Mouse (Mus musculus): Measurements from ENCODE around the gene Smim5. TPM values are rescaled to one million over a fixed set of nuclear protein-coding genes. Genes with fewer than 3 reads are reported as not detected.
A peak's percentile ranks its signal among the peaks of the same experiment; 100 is the strongest.

Smim5 gene
- total and polyA plus RNA-seq, 2 experiments from 2014 or later: 2.5 to 2.7 TPM

DNA sequence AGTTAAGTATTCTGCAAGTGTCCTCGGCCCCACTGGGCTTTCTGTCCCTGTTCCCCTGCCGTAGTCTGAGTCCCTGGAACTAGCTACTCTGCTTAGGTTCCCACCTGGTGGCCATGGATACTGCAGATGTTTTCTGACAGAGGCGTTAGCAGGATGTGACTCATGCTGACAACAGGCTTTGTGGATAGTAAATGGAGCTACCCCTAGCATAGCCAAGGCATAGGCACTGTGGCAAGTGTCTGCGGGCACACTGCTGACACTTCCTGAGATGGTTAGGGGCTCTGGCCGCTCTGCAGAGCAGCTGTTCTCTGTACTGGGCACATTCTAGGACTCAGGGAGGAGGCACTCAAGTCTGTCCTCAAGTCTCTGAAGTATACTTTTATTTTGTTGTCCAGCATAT lies 54.9 kb downstream of the Smim5 start:
- DNase-seq (ENCODE audit: low spot score): no peak
- H3K36me3 ChIP-seq (ENCODE audit: insufficient read depth, low read length): peaks cover 17% of the 10 kb centered on the region; the same call in 1 of the 2 replicates
- WGBS: 66% methylated on average over 5 of the region's 5 CpGs
- no peak for ATAC-seq
- no peak overlapping the region for H3K4me2 ChIP-seq (ENCODE audit: low read depth, low read length)
- H3K27me3 ChIP-seq (ENCODE audit: insufficient read depth, low read length): no peaks in the 10 kb centered on the region
- no peak overlapping the region for H3K9ac ChIP-seq (replicated peaks; ENCODE audit: low read length)
- no peaks in the 10 kb centered on the region for H3K9me3 ChIP-seq (ENCODE audit: low read length)
- H3K4me1 ChIP-seq (ENCODE audit: insufficient read depth, low read length): peaks cover 14% of the 10 kb centered on the region; the same call in 1 of the 2 replicates
- no peak for TF ChIP-seq CTCF (IDR thresholded peaks at IDR 0.05; ENCODE audit: low read depth)
- peak overlapping the region; percentile 59; the same call in 1 of the 2 replicates for H3K27ac ChIP-seq
- no peak overlapping the region for H3K4me3 ChIP-seq (ENCODE audit: low read length)

DNA sequence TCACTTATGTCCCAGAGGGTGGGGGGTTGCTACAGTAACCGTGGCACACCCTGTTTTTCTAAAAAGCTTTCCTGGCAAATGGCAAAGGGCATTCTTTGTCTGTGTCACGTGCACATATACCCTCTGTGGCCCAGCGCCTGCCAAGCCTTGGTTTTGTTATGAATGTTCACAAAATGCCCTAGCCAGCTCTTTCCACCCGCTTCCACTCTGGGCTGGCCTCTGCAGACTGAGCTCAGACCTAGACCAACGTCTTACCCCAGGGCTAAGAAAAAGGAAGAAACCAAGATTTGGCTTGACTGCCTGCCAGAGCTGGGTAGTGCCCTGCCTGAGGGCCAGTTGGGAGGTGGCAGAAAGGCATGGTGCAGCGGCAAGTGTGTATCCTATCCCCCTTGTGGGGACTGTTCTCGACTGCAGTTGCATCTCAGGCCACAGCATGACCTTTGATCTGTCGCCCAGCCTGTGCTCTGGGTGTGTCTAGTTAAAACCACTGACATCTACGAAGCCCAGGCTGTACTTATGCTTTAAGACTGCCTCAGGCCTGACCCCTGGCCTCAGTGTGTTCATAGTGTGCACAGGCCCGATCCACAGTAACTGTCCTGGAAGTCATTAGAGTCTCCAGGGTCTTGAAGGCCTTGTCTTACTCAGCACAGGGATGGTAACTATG lies 55.6 kb downstream of the Smim5 start:
- peak overlapping the region; percentile 59 for H3K27ac ChIP-seq
- WGBS: 38% methylated on average over 10 of the region's 10 CpGs
- no peaks in the 10 kb centered on the region for H3K9me3 ChIP-seq (ENCODE audit: low read length)
- no peak overlapping the region for H3K4me2 ChIP-seq (ENCODE audit: low read depth, low read length)
- H3K27me3 ChIP-seq (ENCODE audit: insufficient read depth, low read length): no peaks in the 10 kb centered on the region
- peak; percentile 14; the same call in 1 of the 2 replicates for TF ChIP-seq CTCF (IDR thresholded peaks at IDR 0.05; ENCODE audit: low read depth)
- no peak overlapping the region for H3K4me3 ChIP-seq (ENCODE audit: low read length)
- no peak overlapping the region for H3K9ac ChIP-seq (replicated peaks; ENCODE audit: low read length)
- ATAC-seq: peak; percentile 57
- DNase-seq (ENCODE audit: low spot score): peak; percentile 67
- peaks cover 14% of the 10 kb centered on the region; the same call in 1 of the 2 replicates for H3K4me1 ChIP-seq (ENCODE audit: insufficient read depth, low read length)
- H3K36me3 ChIP-seq (ENCODE audit: insufficient read depth, low read length): peaks cover 17% of the 10 kb centered on the region; the same call in 1 of the 2 replicates

Other genes with a start within 250 kb of the Smim5 start
- 68.0 and 76.6 TPM in 2 replicates for gene Grb2, start 191.4 kb upstream of the Smim5 start, total RNA-seq (2014; rRNA removed)
- gene Grb2, start 191.4 kb upstream of the Smim5 start, polyA plus RNA-seq (2015; fragmentation: Nextera tagmentation; extraction: Ambion mirVana): 139 and 159 TPM in 2 replicates
- 42.4 and 42.6 TPM in 2 replicates for gene Tmem94, start 134.5 kb upstream of the Smim5 start, total RNA-seq (2014; rRNA removed)
- gene Tmem94, start 134.5 kb upstream of the Smim5 start, polyA plus RNA-seq (2015; fragmentation: Nextera tagmentation; extraction: Ambion mirVana): 12.5 and 16.1 TPM in 2 replicates
- gene Caskin2, start 86.3 kb upstream of the Smim5 start, total RNA-seq (2014; rRNA removed): 24.4 and 39.2 TPM in 2 replicates
- gene Caskin2, start 86.3 kb upstream of the Smim5 start, polyA plus RNA-seq (2015; fragmentation: Nextera tagmentation; extraction: Ambion mirVana): 7.7 and 8.0 TPM in 2 replicates
- gene Tsen54, start 85.2 kb upstream of the Smim5 start, total RNA-seq (2014; rRNA removed): 22.5 and 34.6 TPM in 2 replicates
- gene Tsen54, start 85.2 kb upstream of the Smim5 start, polyA plus RNA-seq (2015; fragmentation: Nextera tagmentation; extraction: Ambion mirVana): 18.0 and 18.8 TPM in 2 replicates
- gene Llgl2, start 75.9 kb upstream of the Smim5 start, total RNA-seq (2014; rRNA removed): 1.6 and 2.1 TPM in 2 replicates
- gene Llgl2, start 75.9 kb upstream of the Smim5 start, polyA plus RNA-seq (2015; fragmentation: Nextera tagmentation; extraction: Ambion mirVana): 1.5 and 1.8 TPM in 2 replicates
- gene Myo15b, start 41.6 kb upstream of the Smim5 start, total RNA-seq (2014; rRNA removed): 0.29 and 0.63 TPM in 2 replicates
- gene Myo15b, start 41.6 kb upstream of the Smim5 start, polyA plus RNA-seq (2015; fragmentation: Nextera tagmentation; extraction: Ambion mirVana): 0.20 and 0.45 TPM in 2 replicates
- gene Smim6, start 12.1 kb downstream of the Smim5 start, total RNA-seq (2014; rRNA removed): not detected in 2 replicates
- gene Smim6, start 12.1 kb downstream of the Smim5 start, polyA plus RNA-seq (2015; fragmentation: Nextera tagmentation; extraction: Ambion mirVana): 0.35 and 0.43 TPM in 2 replicates
- gene Sap30bp, start 33.3 kb downstream of the Smim5 start, total RNA-seq (2014; rRNA removed): 46.4 and 52.8 TPM in 2 replicates
- 39.2 and 42.8 TPM in 2 replicates for gene Sap30bp, start 33.3 kb downstream of the Smim5 start, polyA plus RNA-seq (2015; fragmentation: Nextera tagmentation; extraction: Ambion mirVana)
- gene Recql5, start 33.5 kb downstream of the Smim5 start, total RNA-seq (2014; rRNA removed): 11.4 and 14.3 TPM in 2 replicates
- 7.9 and 9.9 TPM in 2 replicates for gene Recql5, start 33.5 kb downstream of the Smim5 start, polyA plus RNA-seq (2015; fragmentation: Nextera tagmentation; extraction: Ambion mirVana)
- gene Itgb4, start 74.7 kb downstream of the Smim5 start, total RNA-seq (2014; rRNA removed): 1.7 and 3.1 TPM in 2 replicates
- 2.2 and 2.8 TPM in 2 replicates for gene Itgb4, start 74.7 kb downstream of the Smim5 start, polyA plus RNA-seq (2015; fragmentation: Nextera tagmentation; extraction: Ambion mirVana)
- gene Galk1, start 112.8 kb downstream of the Smim5 start, total RNA-seq (2014; rRNA removed): 51.5 and 52.3 TPM in 2 replicates
- 60.3 and 61.7 TPM in 2 replicates for gene Galk1, start 112.8 kb downstream of the Smim5 start, polyA plus RNA-seq (2015; fragmentation: Nextera tagmentation; extraction: Ambion mirVana)
- gene H3f3b, start 128.0 kb downstream of the Smim5 start, total RNA-seq (2014; rRNA removed): 603 and 627 TPM in 2 replicates
- 2,179 and 2,253 TPM in 2 replicates for gene H3f3b, start 128.0 kb downstream of the Smim5 start, polyA plus RNA-seq (2015; fragmentation: Nextera tagmentation; extraction: Ambion mirVana)
- gene Unk, start 130.4 kb downstream of the Smim5 start, total RNA-seq (2014; rRNA removed): 47.1 and 50.2 TPM in 2 replicates
- gene Unk, start 130.4 kb downstream of the Smim5 start, polyA plus RNA-seq (2015; fragmentation: Nextera tagmentation; extraction: Ambion mirVana): 22.8 and 24.5 TPM in 2 replicates
- gene Unc13d, start 178.0 kb downstream of the Smim5 start, total RNA-seq (2014; rRNA removed): 0.65 and 1.3 TPM in 2 replicates
- 0.65 and 0.96 TPM in 2 replicates for gene Unc13d, start 178.0 kb downstream of the Smim5 start, polyA plus RNA-seq (2015; fragmentation: Nextera tagmentation; extraction: Ambion mirVana)
- gene Wbp2, start 187.0 kb downstream of the Smim5 start, total RNA-seq (2014; rRNA removed): 146 and 171 TPM in 2 replicates
- 206 and 234 TPM in 2 replicates for gene Wbp2, start 187.0 kb downstream of the Smim5 start, polyA plus RNA-seq (2015; fragmentation: Nextera tagmentation; extraction: Ambion mirVana)
- gene Trim47, start 227.2 kb downstream of the Smim5 start, total RNA-seq (2014; rRNA removed): 14.2 and 17.0 TPM in 2 replicates
- gene Trim47, start 227.2 kb downstream of the Smim5 start, polyA plus RNA-seq (2015; fragmentation: Nextera tagmentation; extraction: Ambion mirVana): 9.5 and 10.1 TPM in 2 replicates
- 8.2 and 9.6 TPM in 2 replicates for gene Trim65, start 231.2 kb downstream of the Smim5 start, total RNA-seq (2014; rRNA removed)
- 2.4 TPM in 2 replicates for gene Trim65, start 231.2 kb downstream of the Smim5 start, polyA plus RNA-seq (2015; fragmentation: Nextera tagmentation; extraction: Ambion mirVana)
- 83.9 and 94.0 TPM in 2 replicates for gene Mrpl38, start 238.9 kb downstream of the Smim5 start, total RNA-seq (2014; rRNA removed)
- gene Mrpl38, start 238.9 kb downstream of the Smim5 start, polyA plus RNA-seq (2015; fragmentation: Nextera tagmentation; extraction: Ambion mirVana): 71.9 and 73.3 TPM in 2 replicates

All from hindbrain, postnatal 0 days (tissue).